Mouse (Mus musculus): ENCODE results near the gene Tmem210. TPM values are rescaled to one million over a fixed set of nuclear protein-coding genes. Genes with fewer than 3 reads are reported as not detected.

The Tmem210 gene
- not detected for polyA plus RNA-seq (2014; fragmentation: Illumina TruSeq; extraction: RNeasy Lipid Tissue Mini Kit (QIAGEN cat#74804); ENCODE audit: low read depth, low replicate concordance)

DNA sequence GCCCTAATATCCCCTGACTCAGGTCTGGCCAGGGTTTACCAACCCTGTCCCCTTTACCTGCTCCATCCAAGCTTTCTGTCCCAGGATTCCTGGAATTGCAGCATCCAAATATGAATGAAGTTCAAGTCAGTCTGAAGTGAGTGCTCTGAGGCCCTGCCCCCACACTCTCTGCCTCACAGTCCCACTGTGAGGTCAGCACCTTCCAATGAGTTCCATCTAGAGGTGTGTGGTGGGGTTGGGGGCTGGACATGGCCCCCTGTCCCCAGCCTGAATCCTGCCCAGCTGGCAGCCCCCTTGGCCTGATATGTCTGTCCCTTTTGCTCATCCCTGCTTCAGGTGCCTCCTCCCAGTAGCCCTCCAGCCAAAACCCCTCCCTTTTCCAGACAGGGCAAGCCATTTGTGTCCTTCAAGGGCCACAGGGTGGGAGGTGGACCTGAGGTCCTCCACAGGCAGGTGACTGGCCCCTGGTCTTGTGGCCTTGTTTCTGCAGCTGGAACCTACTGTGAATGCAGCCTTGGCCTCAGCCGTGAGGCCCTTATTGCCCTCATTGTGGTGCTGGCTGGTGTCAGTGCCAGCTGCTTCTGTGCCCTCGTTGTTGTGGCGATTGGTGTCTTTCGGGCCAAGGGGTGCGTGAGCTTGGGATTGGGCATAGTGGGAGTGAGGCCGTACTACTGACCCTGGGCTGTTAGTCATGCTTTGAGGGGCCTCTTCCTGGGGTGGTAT, at the start of gene Tmem210:
Gene Tmem210 (plus strand): TSS at position 219 of the 723 bp plus-strand sequence.

DNA sequence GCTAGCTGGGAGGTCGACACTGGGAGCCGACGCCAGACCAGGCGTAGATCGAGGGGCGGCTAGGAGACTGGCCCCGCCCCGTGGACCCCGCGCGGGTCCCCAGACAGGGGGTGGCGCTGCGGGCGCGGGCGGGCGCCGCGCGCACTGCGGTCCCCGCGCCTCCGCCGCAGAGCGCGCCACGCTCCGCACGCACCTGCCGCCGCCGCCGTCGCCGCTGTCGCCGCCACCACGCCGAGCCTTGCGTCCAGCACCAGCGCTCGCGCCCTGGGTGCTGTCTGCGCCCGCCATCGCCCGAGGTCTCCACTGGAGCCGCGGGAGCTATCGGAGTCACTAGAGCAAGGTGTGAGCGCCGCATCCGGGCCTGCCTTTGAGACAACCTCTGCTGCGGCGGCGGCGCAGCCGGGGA, 45.8 kb upstream of the Tmem210 start, which contains the start of the genes Rnf208 and Cysrt1:
Gene Rnf208 (plus strand): TSS at position 155 of the 406 bp plus-strand sequence.
Gene Cysrt1 (minus strand): TSS at position 352 of the 406 bp plus-strand sequence.

DNA sequence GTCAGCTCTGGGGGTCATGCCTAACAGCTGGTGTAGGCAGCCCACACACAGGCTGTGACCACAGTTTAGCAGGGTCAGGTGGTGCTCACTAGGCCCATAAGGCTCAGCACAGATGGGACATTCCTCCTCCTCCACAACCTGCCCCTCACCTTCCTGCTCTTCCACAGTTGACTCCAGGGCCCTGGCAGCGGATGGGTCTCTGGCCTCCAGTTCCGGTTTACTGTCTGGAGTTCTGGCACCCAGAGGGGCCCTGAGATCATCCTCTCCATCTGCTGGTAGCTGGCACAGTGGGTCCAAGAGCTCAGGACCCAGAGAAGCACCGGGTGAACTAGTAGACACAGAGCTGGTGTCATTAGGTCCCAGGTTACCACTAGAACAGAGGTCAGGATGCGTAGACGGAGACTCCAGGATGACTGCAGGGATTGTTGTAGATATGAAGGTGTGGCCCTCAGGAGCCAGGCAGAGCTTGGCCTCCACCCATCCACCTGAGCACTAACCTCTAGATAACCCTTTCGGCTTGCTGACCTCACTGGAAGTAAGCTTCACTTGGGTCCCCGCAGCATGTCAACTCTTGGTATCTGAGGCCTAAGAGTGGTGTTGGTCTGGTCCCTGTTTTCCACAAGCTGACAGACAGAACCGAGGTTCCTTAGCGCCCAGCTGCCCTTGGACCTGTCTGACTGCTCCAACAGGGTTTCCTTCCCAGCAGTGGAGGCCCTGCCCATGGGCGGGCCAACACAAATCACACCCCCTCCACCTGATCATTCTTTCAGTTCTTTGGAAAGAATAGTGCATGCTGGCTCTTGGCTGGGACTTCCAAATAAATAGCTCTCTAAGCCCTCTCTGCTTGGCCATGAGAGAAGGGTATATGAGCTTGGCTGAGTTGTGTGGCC, 41.5 kb upstream of the Tmem210 start, which contains the start of gene AL732309.1:
Gene AL732309.1 (minus strand): TSS at position 681 of the 890 bp plus-strand sequence.

DNA sequence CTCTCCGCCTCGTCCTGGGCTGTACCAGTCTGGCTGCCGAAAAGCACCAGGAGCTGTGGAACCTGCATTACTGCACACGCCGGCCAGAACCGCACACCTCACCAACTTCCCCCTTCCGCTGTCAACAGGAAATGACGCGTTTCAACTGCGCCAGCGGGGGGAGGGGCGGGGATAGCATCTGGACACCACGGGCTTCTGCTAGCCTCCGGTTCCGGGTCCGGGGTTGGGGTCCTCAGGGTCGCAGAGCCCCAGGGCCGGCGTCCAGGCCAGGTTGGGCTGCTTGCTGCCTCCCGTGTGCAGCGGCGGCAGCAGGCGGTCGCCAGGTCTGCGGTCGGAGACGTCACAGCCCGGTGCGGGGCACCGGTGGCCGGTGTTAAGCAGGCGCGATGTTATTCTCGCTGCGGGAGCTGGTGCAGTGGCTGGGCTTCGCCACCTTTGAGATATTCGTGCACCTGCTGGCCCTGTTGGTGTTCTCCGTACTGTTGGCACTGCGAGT, 32.6 kb upstream of the Tmem210 start, which contains the start of gene Tmem203:
Gene Tmem203 (plus strand): TSS at position 156 of the 496 bp plus-strand sequence.

GRCm38 (mm10) chr2:25262291-25262767, 25.6 kb upstream of the Tmem210 start, which contains the start of gene Tprn:
Gene Tprn (plus strand): TSS chr2:25262618.

GRCm38 (mm10) chr2:25271827-25272511, 16.0 kb upstream of the Tmem210 start, which contains the start of the genes Ssna1 and Anapc2:
Gene Ssna1 (minus strand): TSS chr2:25272438.
Gene Anapc2 (plus strand): TSS chr2:25272478.

DNA sequence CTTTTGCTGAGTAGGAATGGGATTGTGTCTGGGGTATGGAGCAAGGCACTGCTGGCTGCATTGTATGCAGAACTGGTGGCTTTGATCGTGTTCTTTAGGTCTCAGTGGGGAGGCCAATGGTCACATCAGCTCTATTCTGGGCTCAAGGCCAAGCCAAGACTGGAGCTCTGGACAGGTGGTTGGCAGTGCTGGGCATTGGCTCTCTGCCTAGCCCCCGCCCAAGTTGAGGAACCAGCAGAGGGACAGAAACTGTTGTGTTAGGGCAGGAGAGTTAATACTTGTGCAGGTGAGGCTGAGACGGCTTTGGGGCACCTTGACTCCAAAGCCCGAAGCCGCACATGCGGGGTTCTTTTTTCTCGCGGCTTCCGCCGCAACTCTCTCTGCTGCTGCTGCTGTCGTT, 1.7 kb downstream of the Tmem210 start, which contains the start of gene Lrrc26:
Gene Lrrc26 (plus strand): TSS at position 265 of the 400 bp plus-strand sequence.

GRCm38 (mm10) chr2:25318971-25319773, 31.2 kb downstream of the Tmem210 start, which contains the start of gene Grin1:
Gene Grin1 (minus strand): TSS chr2:25319187.

GRCm38 (mm10) chr2:25332286-25333160, 44.6 kb downstream of the Tmem210 start, which contains the start of gene Man1b1:
Gene Man1b1 (plus strand): TSS chr2:25332338.

Other genes starting within 250 kb of the Tmem210 start
- 16.6 TPM for gene Nsmf, start 233.8 kb upstream of the Tmem210 start, polyA plus RNA-seq (2014; fragmentation: Illumina TruSeq; extraction: RNeasy Lipid Tissue Mini Kit (QIAGEN cat#74804); ENCODE audit: low read depth, low replicate concordance)
- 33.1 TPM for gene Entpd8, start 207.8 kb upstream of the Tmem210 start, polyA plus RNA-seq (2014; fragmentation: Illumina TruSeq; extraction: RNeasy Lipid Tissue Mini Kit (QIAGEN cat#74804); ENCODE audit: low read depth, low replicate concordance)
- not detected for gene Noxa1, start 193.0 kb upstream of the Tmem210 start, polyA plus RNA-seq (2014; fragmentation: Illumina TruSeq; extraction: RNeasy Lipid Tissue Mini Kit (QIAGEN cat#74804); ENCODE audit: low read depth, low replicate concordance)
- 0.61 TPM for gene Nrarp, start 107.4 kb upstream of the Tmem210 start, polyA plus RNA-seq (2014; fragmentation: Illumina TruSeq; extraction: RNeasy Lipid Tissue Mini Kit (QIAGEN cat#74804); ENCODE audit: low read depth, low replicate concordance)
- 0.56 TPM for gene Tor4a, start 91.3 kb upstream of the Tmem210 start, polyA plus RNA-seq (2014; fragmentation: Illumina TruSeq; extraction: RNeasy Lipid Tissue Mini Kit (QIAGEN cat#74804); ENCODE audit: low read depth, low replicate concordance)
- 4.3 TPM for gene Nelfb, start 76.7 kb upstream of the Tmem210 start, polyA plus RNA-seq (2014; fragmentation: Illumina TruSeq; extraction: RNeasy Lipid Tissue Mini Kit (QIAGEN cat#74804); ENCODE audit: low read depth, low replicate concordance)
- gene Stpg3, start 73.5 kb upstream of the Tmem210 start, polyA plus RNA-seq (2014; fragmentation: Illumina TruSeq; extraction: RNeasy Lipid Tissue Mini Kit (QIAGEN cat#74804); ENCODE audit: low read depth, low replicate concordance) = not detected
- not detected for gene Fam166a, start 69.4 kb upstream of the Tmem210 start, polyA plus RNA-seq (2014; fragmentation: Illumina TruSeq; extraction: RNeasy Lipid Tissue Mini Kit (QIAGEN cat#74804); ENCODE audit: low read depth, low replicate concordance)
- 31.1 TPM for gene Tubb4b, start 63.4 kb upstream of the Tmem210 start, polyA plus RNA-seq (2014; fragmentation: Illumina TruSeq; extraction: RNeasy Lipid Tissue Mini Kit (QIAGEN cat#74804); ENCODE audit: low read depth, low replicate concordance)
- gene Slc34a3, start 53.8 kb upstream of the Tmem210 start, polyA plus RNA-seq (2014; fragmentation: Illumina TruSeq; extraction: RNeasy Lipid Tissue Mini Kit (QIAGEN cat#74804); ENCODE audit: low read depth, low replicate concordance) = not detected
- not detected for gene Rnf224, start 51.4 kb upstream of the Tmem210 start, polyA plus RNA-seq (2014; fragmentation: Illumina TruSeq; extraction: RNeasy Lipid Tissue Mini Kit (QIAGEN cat#74804); ENCODE audit: low read depth, low replicate concordance)
- gene Rnf208, start 45.9 kb upstream of the Tmem210 start, polyA plus RNA-seq (2014; fragmentation: Illumina TruSeq; extraction: RNeasy Lipid Tissue Mini Kit (QIAGEN cat#74804); ENCODE audit: low read depth, low replicate concordance) = not detected
- not detected for gene Cysrt1, start 45.7 kb upstream of the Tmem210 start, polyA plus RNA-seq (2014; fragmentation: Illumina TruSeq; extraction: RNeasy Lipid Tissue Mini Kit (QIAGEN cat#74804); ENCODE audit: low read depth, low replicate concordance)
- 0.69 TPM for gene AL732309.1, start 41.3 kb upstream of the Tmem210 start, polyA plus RNA-seq (2014; fragmentation: Illumina TruSeq; extraction: RNeasy Lipid Tissue Mini Kit (QIAGEN cat#74804); ENCODE audit: low read depth, low replicate concordance)
- gene Tmem203, start 32.7 kb upstream of the Tmem210 start, polyA plus RNA-seq (2014; fragmentation: Illumina TruSeq; extraction: RNeasy Lipid Tissue Mini Kit (QIAGEN cat#74804); ENCODE audit: low read depth, low replicate concordance) = 0.85 TPM
- 0.19 TPM for gene Tprn, start 25.5 kb upstream of the Tmem210 start, polyA plus RNA-seq (2014; fragmentation: Illumina TruSeq; extraction: RNeasy Lipid Tissue Mini Kit (QIAGEN cat#74804); ENCODE audit: low read depth, low replicate concordance)
- 2.6 TPM for gene Ssna1, start 15.7 kb upstream of the Tmem210 start, polyA plus RNA-seq (2014; fragmentation: Illumina TruSeq; extraction: RNeasy Lipid Tissue Mini Kit (QIAGEN cat#74804); ENCODE audit: low read depth, low replicate concordance)
- 7.9 TPM for gene Anapc2, start 15.7 kb upstream of the Tmem210 start, polyA plus RNA-seq (2014; fragmentation: Illumina TruSeq; extraction: RNeasy Lipid Tissue Mini Kit (QIAGEN cat#74804); ENCODE audit: low read depth, low replicate concordance)
- not detected for gene Lrrc26, start 1.8 kb downstream of the Tmem210 start, polyA plus RNA-seq (2014; fragmentation: Illumina TruSeq; extraction: RNeasy Lipid Tissue Mini Kit (QIAGEN cat#74804); ENCODE audit: low read depth, low replicate concordance)
- not detected for gene Grin1, start 31.0 kb downstream of the Tmem210 start, polyA plus RNA-seq (2014; fragmentation: Illumina TruSeq; extraction: RNeasy Lipid Tissue Mini Kit (QIAGEN cat#74804); ENCODE audit: low read depth, low replicate concordance)
- gene Man1b1, start 44.2 kb downstream of the Tmem210 start, polyA plus RNA-seq (2014; fragmentation: Illumina TruSeq; extraction: RNeasy Lipid Tissue Mini Kit (QIAGEN cat#74804); ENCODE audit: low read depth, low replicate concordance) = 8.7 TPM
- gene Dpp7, start 68.2 kb downstream of the Tmem210 start, polyA plus RNA-seq (2014; fragmentation: Illumina TruSeq; extraction: RNeasy Lipid Tissue Mini Kit (QIAGEN cat#74804); ENCODE audit: low read depth, low replicate concordance) = 4.9 TPM
- 1.8 TPM for gene Uap1l1, start 77.5 kb downstream of the Tmem210 start, polyA plus RNA-seq (2014; fragmentation: Illumina TruSeq; extraction: RNeasy Lipid Tissue Mini Kit (QIAGEN cat#74804); ENCODE audit: low read depth, low replicate concordance)
- not detected for gene Sapcd2, start 84.2 kb downstream of the Tmem210 start, polyA plus RNA-seq (2014; fragmentation: Illumina TruSeq; extraction: RNeasy Lipid Tissue Mini Kit (QIAGEN cat#74804); ENCODE audit: low read depth, low replicate concordance)
- not detected for gene Entpd2, start 107.7 kb downstream of the Tmem210 start, polyA plus RNA-seq (2014; fragmentation: Illumina TruSeq; extraction: RNeasy Lipid Tissue Mini Kit (QIAGEN cat#74804); ENCODE audit: low read depth, low replicate concordance)
- gene Npdc1, start 111.2 kb downstream of the Tmem210 start, polyA plus RNA-seq (2014; fragmentation: Illumina TruSeq; extraction: RNeasy Lipid Tissue Mini Kit (QIAGEN cat#74804); ENCODE audit: low read depth, low replicate concordance) = 1.1 TPM
- gene Fut7, start 135.1 kb downstream of the Tmem210 start, polyA plus RNA-seq (2014; fragmentation: Illumina TruSeq; extraction: RNeasy Lipid Tissue Mini Kit (QIAGEN cat#74804); ENCODE audit: low read depth, low replicate concordance) = not detected
- gene Abca2, start 140.6 kb downstream of the Tmem210 start, polyA plus RNA-seq (2014; fragmentation: Illumina TruSeq; extraction: RNeasy Lipid Tissue Mini Kit (QIAGEN cat#74804); ENCODE audit: low read depth, low replicate concordance) = 2.0 TPM
- not detected for gene Clic3, start 168.7 kb downstream of the Tmem210 start, polyA plus RNA-seq (2014; fragmentation: Illumina TruSeq; extraction: RNeasy Lipid Tissue Mini Kit (QIAGEN cat#74804); ENCODE audit: low read depth, low replicate concordance)
- gene Paxx, start 172.9 kb downstream of the Tmem210 start, polyA plus RNA-seq (2014; fragmentation: Illumina TruSeq; extraction: RNeasy Lipid Tissue Mini Kit (QIAGEN cat#74804); ENCODE audit: low read depth, low replicate concordance) = 57.0 TPM
- gene Ptgds, start 181.9 kb downstream of the Tmem210 start, polyA plus RNA-seq (2014; fragmentation: Illumina TruSeq; extraction: RNeasy Lipid Tissue Mini Kit (QIAGEN cat#74804); ENCODE audit: low read depth, low replicate concordance) = 2.1 TPM
- gene Lcn12, start 205.8 kb downstream of the Tmem210 start, polyA plus RNA-seq (2014; fragmentation: Illumina TruSeq; extraction: RNeasy Lipid Tissue Mini Kit (QIAGEN cat#74804); ENCODE audit: low read depth, low replicate concordance) = not detected
- 1.9 TPM for gene Fbxw5, start 212.6 kb downstream of the Tmem210 start, polyA plus RNA-seq (2014; fragmentation: Illumina TruSeq; extraction: RNeasy Lipid Tissue Mini Kit (QIAGEN cat#74804); ENCODE audit: low read depth, low replicate concordance)
- gene C8g, start 213.6 kb downstream of the Tmem210 start, polyA plus RNA-seq (2014; fragmentation: Illumina TruSeq; extraction: RNeasy Lipid Tissue Mini Kit (QIAGEN cat#74804); ENCODE audit: low read depth, low replicate concordance) = 156 TPM

Measured in liver, adult 10 weeks (tissue).